Mouse (Mus musculus): Measurements from ENCODE around the gene Rtp2. TPM values are rescaled to one million over a fixed set of nuclear protein-coding genes. Genes with fewer than 3 reads are reported as not detected.
A peak's percentile ranks its signal among the peaks of the same experiment; 100 is the strongest.

The Rtp2 gene
- not detected in 2 replicates for polyA plus RNA-seq (2012; rRNA removed)

- Histone ChIP-seq H3K36me3 (ENCODE audit: control insufficient read depth, insufficient read depth, low read length) (no peaks in the 10 kb centered on the region), H3K4me1 (ENCODE audit: control insufficient read depth, insufficient read depth, low read length) (no peaks in the 10 kb centered on the region), H3K27ac (ENCODE audit: insufficient read depth, low read depth, low read length) (no peak within 1 kb of the TSS), H3K27me3 (replicated peaks; ENCODE audit: control insufficient read depth, insufficient read depth, low read length) (no peaks in the 10 kb centered on the region; the same call in 1 of the 2 replicates), H3K4me3 (ENCODE audit: insufficient read depth, low read depth, low read length) (no peak within 1 kb of the TSS)
- TF ChIP-seq POLR2A (IDR thresholded peaks at IDR 0.05; ENCODE audit: low read depth, low read length) (no peak), CTCF (conservative IDR thresholded peaks at IDR 0.05; ENCODE audit: insufficient read depth, insufficient read length, low read depth, low read length) (no peak)
- no peak for DNase-seq
- 84% methylated on average over 11 of the region's 11 CpGs for WGBS
These were observed at the start of gene Rtp2 for GRCm38 (mm10) chr16:23932294-23932693. Gene Rtp2, minus strand, starts transcription at chr16:23932394.

DNA sequence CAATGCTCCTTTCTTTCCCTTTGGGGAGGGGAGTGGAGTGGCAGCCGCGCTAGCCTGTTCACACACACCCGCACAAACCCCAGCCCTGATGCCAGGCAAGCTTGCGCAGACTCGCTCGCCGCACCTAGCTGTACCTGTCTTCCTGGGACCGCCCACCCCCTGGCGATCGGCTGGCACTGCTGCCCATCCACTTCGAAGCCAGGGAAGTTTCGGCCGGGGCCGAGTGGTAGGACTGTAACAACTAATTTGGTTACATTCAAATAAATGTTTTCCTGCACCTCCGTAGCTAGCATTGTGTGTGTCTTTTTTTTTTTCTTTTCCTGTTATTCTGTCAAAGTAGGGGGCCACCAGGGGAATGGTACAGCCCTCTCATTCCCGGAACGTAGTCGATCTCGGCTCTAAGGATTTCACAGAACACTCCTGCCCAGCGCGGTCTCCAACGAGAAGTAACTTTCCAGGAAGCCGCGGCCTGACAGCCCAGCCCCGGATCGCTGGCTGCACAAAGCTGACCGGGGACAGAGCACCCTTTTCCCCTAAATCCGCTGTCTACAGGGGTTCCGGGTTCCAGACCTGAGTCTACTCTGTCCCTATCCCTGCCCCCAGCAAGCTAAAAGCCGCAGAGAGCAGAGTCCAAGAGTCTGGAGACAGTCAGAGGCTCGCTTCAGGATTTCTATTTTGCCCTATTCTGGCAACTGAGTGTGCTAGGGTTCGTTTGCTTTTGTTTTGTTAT, 49.0 kb upstream of the Rtp2 start:
- Histone ChIP-seq H3K27me3 (replicated peaks; ENCODE audit: control insufficient read depth, insufficient read depth, low read length) (no peaks in the 10 kb centered on the region), H3K4me1 (ENCODE audit: control insufficient read depth, insufficient read depth, low read length) (peaks cover 23% of the 10 kb centered on the region; the same call in 1 of the 2 replicates), H3K4me3 (ENCODE audit: insufficient read depth, low read depth, low read length) (peak overlapping the region; percentile 34), H3K36me3 (ENCODE audit: control insufficient read depth, insufficient read depth, low read length) (peaks cover 4% of the 10 kb centered on the region; the same call in 1 of the 2 replicates), H3K27ac (ENCODE audit: insufficient read depth, low read depth, low read length) (peak overlapping the region; percentile 24)
- TF ChIP-seq CTCF (conservative IDR thresholded peaks at IDR 0.05; ENCODE audit: insufficient read depth, insufficient read length, low read depth, low read length): no peak
- no peak for TF ChIP-seq POLR2A (IDR thresholded peaks at IDR 0.05; ENCODE audit: low read depth, low read length)
- WGBS: 11% methylated on average over 32 of the region's 32 CpGs
- peak; percentile 79 for DNase-seq

DNA sequence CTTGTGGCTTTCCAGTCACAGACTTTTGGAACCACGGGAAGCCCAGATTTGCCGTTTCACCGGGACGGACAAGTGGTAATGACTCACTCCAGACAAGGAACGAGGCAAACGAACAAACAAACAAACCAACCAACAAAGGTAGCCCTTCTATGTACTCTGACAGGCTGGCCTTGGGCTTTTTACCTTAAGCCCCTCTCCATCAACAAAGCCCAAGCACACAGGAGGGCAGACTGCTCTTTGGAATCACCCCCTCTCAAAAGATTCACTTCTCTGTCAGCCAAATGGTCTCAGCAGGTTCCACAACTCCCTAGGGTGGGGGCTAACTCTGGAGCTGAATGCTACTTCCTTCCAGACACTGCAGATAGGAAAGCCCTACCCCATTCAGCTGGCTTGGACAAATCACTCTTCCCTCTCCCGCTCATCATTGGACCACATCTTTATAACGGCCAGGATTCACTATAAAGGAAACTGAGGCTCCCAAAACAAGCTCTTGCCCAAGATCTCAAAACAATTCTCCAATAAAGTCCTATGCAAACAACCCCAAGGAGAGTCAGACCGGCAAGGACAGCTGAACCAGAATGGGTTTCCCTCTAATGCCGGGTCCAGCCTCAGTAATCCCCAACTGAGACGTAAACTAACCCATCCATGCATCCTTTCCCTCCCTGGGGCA, 48.1 kb upstream of the Rtp2 start:
- Histone ChIP-seq H3K4me1 (ENCODE audit: control insufficient read depth, insufficient read depth, low read length) (peaks cover 23% of the 10 kb centered on the region; the same call in 1 of the 2 replicates), H3K36me3 (ENCODE audit: control insufficient read depth, insufficient read depth, low read length) (peaks cover 4% of the 10 kb centered on the region; the same call in 1 of the 2 replicates), H3K4me3 (ENCODE audit: insufficient read depth, low read depth, low read length) (peak overlapping the region; percentile 34), H3K27me3 (replicated peaks; ENCODE audit: control insufficient read depth, insufficient read depth, low read length) (no peaks in the 10 kb centered on the region), H3K27ac (ENCODE audit: insufficient read depth, low read depth, low read length) (no peak overlapping the region)
- no peak for TF ChIP-seq POLR2A (IDR thresholded peaks at IDR 0.05; ENCODE audit: low read depth, low read length)
- TF ChIP-seq CTCF (conservative IDR thresholded peaks at IDR 0.05; ENCODE audit: insufficient read depth, insufficient read length, low read depth, low read length): no peak
- DNase-seq: no peak
- 50% methylated on average over 11 of the region's 11 CpGs for WGBS

DNA sequence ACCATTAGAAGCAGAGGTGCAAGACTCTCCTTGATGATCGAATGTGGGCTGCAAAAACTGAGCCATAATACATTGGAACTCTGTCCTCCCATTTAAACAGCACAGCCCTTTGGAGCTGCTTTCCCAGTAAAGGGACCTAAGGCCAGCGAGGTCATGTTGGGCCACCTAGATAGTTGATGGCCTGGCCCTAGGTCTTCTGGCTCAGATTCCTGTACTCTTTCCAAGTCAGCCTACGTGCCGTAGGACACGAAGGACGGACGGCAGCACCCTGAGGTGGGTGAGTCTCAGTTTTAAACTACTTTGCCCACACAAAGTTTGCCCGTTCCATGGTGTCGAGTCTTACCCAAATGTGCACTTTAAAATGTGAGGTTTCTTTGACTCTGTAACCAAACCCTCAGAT, 47.3 kb upstream of the Rtp2 start:
- 68% methylated on average over 9 of the region's 9 CpGs for WGBS
- DNase-seq: peak; percentile 56
- Histone ChIP-seq H3K4me1 (ENCODE audit: control insufficient read depth, insufficient read depth, low read length) (peaks cover 23% of the 10 kb centered on the region; the same call in 1 of the 2 replicates), H3K27ac (ENCODE audit: insufficient read depth, low read depth, low read length) (no peak overlapping the region), H3K36me3 (ENCODE audit: control insufficient read depth, insufficient read depth, low read length) (peaks cover 6% of the 10 kb centered on the region; the same call in 1 of the 2 replicates), H3K4me3 (ENCODE audit: insufficient read depth, low read depth, low read length) (no peak overlapping the region), H3K27me3 (replicated peaks; ENCODE audit: control insufficient read depth, insufficient read depth, low read length) (no peaks in the 10 kb centered on the region)
- TF ChIP-seq CTCF (conservative IDR thresholded peaks at IDR 0.05; ENCODE audit: insufficient read depth, insufficient read length, low read depth, low read length) (no peak), POLR2A (IDR thresholded peaks at IDR 0.05; ENCODE audit: low read depth, low read length) (no peak)

- peaks cover 6% of the 10 kb centered on the region; the same call in 1 of the 2 replicates for H3K36me3 ChIP-seq (ENCODE audit: control insufficient read depth, insufficient read depth, low read length)
- no peak overlapping the region for H3K27ac ChIP-seq (ENCODE audit: insufficient read depth, low read depth, low read length)
- H3K4me3 ChIP-seq (ENCODE audit: insufficient read depth, low read depth, low read length): no peak overlapping the region
- peaks cover 20% of the 10 kb centered on the region; the same call in 1 of the 2 replicates for H3K4me1 ChIP-seq (ENCODE audit: control insufficient read depth, insufficient read depth, low read length)
- TF ChIP-seq POLR2A (IDR thresholded peaks at IDR 0.05; ENCODE audit: low read depth, low read length) (no peak), CTCF (conservative IDR thresholded peaks at IDR 0.05; ENCODE audit: insufficient read depth, insufficient read length, low read depth, low read length) (no peak)
- 88% methylated on average over 4 of the region's 4 CpGs for WGBS
- no peaks in the 10 kb centered on the region for H3K27me3 ChIP-seq (replicated peaks; ENCODE audit: control insufficient read depth, insufficient read depth, low read length)
- DNase-seq: no peak
These were observed 46.3 kb upstream of the Rtp2 start for GRCm38 (mm10) chr16:23978495-23978894.

- Histone ChIP-seq H3K27ac (ENCODE audit: insufficient read depth, low read depth, low read length) (no peak overlapping the region), H3K4me1 (ENCODE audit: control insufficient read depth, insufficient read depth, low read length) (peaks cover 19% of the 10 kb centered on the region; the same call in 1 of the 2 replicates), H3K4me3 (ENCODE audit: insufficient read depth, low read depth, low read length) (no peak overlapping the region), H3K27me3 (replicated peaks; ENCODE audit: control insufficient read depth, insufficient read depth, low read length) (no peaks in the 10 kb centered on the region), H3K36me3 (ENCODE audit: control insufficient read depth, insufficient read depth, low read length) (peaks cover 10% of the 10 kb centered on the region; the same call in 1 of the 2 replicates)
- WGBS: 84% methylated on average over 3 of the region's 3 CpGs
- TF ChIP-seq POLR2A (IDR thresholded peaks at IDR 0.05; ENCODE audit: low read depth, low read length) (no peak), CTCF (conservative IDR thresholded peaks at IDR 0.05; ENCODE audit: insufficient read depth, insufficient read length, low read depth, low read length) (no peak)
- no peak for DNase-seq
These were observed 45.5 kb upstream of the Rtp2 start for GRCm38 (mm10) chr16:23977732-23978131.

- TF ChIP-seq CTCF (conservative IDR thresholded peaks at IDR 0.05; ENCODE audit: insufficient read depth, insufficient read length, low read depth, low read length): no peak
- TF ChIP-seq POLR2A (IDR thresholded peaks at IDR 0.05; ENCODE audit: low read depth, low read length): no peak
- no peaks in the 10 kb centered on the region for H3K27me3 ChIP-seq (replicated peaks; ENCODE audit: control insufficient read depth, insufficient read depth, low read length)
- no peak overlapping the region for H3K4me3 ChIP-seq (ENCODE audit: insufficient read depth, low read depth, low read length)
- no peak overlapping the region for H3K27ac ChIP-seq (ENCODE audit: insufficient read depth, low read depth, low read length)
- peaks cover 19% of the 10 kb centered on the region; the same call in 1 of the 2 replicates for H3K36me3 ChIP-seq (ENCODE audit: control insufficient read depth, insufficient read depth, low read length)
- 70% methylated on average over 2 of the region's 2 CpGs for WGBS
- H3K4me1 ChIP-seq (ENCODE audit: control insufficient read depth, insufficient read depth, low read length): peaks cover 13% of the 10 kb centered on the region; the same call in 1 of the 2 replicates
- DNase-seq: no peak
These were observed 44.0 kb upstream of the Rtp2 start for GRCm38 (mm10) chr16:23976196-23976595.

Data from kidney, adult 2 months (tissue).